Mouse (Mus musculus) neural tube, embryonic 14.5 days (tissue): Measurements from ENCODE around the gene Pitpnm2. TPM values are rescaled to one million over a fixed set of nuclear protein-coding genes. Genes with fewer than 3 reads are reported as not detected.

Experiments used
- ATAC-seq: fragments of 200-750 bp; cut with Nextera tagmentation; 2 replicates; pipeline ENCODE4 v1.8.0; 2017; ENCODE audit warnings: low read depth, mild to moderate bottlenecking, moderate TSS enrichment, moderate library complexity
- H3K27ac ChIP-seq: fragments of 300-500 bp; sonication (generic); 2 replicates; pipeline ENCODE4 v1.5.1; 2014; ENCODE audit warnings: low read depth, mild to moderate bottlenecking, control low read depth, low read length, moderate library complexity, mixed read lengths
- H3K27me3 ChIP-seq: fragments of 300-500 bp; sonication (generic); 2 replicates; pipeline ENCODE4 v1.6.1; 2014; ENCODE audit warnings: low read length; ENCODE audit not compliant: control insufficient read depth, insufficient read depth
- H3K36me3 ChIP-seq: fragments of 300-500 bp; sonication (generic); 2 replicates; pipeline ENCODE4 v1.6.1; 2014; ENCODE audit warnings: low read length, mixed read lengths; ENCODE audit not compliant: control insufficient read depth, insufficient read depth
- H3K4me1 ChIP-seq: fragments of 300-500 bp; sonication (generic); 2 replicates; pipeline ENCODE4 v1.6.1; 2014; ENCODE audit warnings: low read length; ENCODE audit not compliant: control insufficient read depth, insufficient read depth
- H3K4me2 ChIP-seq: fragments of 300-500 bp; sonication (generic); 2 replicates; pipeline ENCODE4 v1.6.1; 2014; ENCODE audit warnings: mild to moderate bottlenecking, low read depth, low read length, control low read depth
- H3K4me3 ChIP-seq: fragments of 300-500 bp; sonication (generic); 2 replicates; pipeline ENCODE4 v1.5.1; 2014; ENCODE audit warnings: low read depth, low read length, control low read depth, mixed read lengths
- H3K9ac ChIP-seq: fragments of 300-500 bp; sonication (generic); replicated peaks from 2 replicates; pipeline ENCODE4 v1.6.1; 2014; ENCODE audit warnings: low read depth, mild to moderate bottlenecking, control low read depth, low read length, mixed read lengths
- H3K9me3 ChIP-seq: fragments of 300-500 bp; sonication (generic); 2 replicates; pipeline ENCODE4 v1.6.1; 2016; ENCODE audit warnings: low read length; ENCODE audit not compliant: control insufficient read depth
- WGBS: fragments of 180-500 bp; shearing (Covaris S2); extraction: QIAGEN DNeasy Blood & Tissue Kit; methylation state at CpG from one replicate; pipeline ENCODE4 v1.1.7; 2014; 5-methylcytosine and 5-hydroxymethylcytosine counted together
- polyA plus RNA-seq: library from polyadenylated mRNA; unstranded; fragments of >200 nt; fragmentation: Nextera tagmentation; extraction: Ambion mirVana; gene quantifications from 2 replicates; pipeline ENCODE4 v1.2.1, GENCODE M21; 2014

Gene Pitpnm2
- polyA plus RNA-seq, 1 experiment from 2014 or later: 14.3 TPM

GRCm38 (mm10) chr5:124173012-124173985 lies 76.3 kb downstream of the Pitpnm2 start:
- Histone ChIP-seq H3K4me3 (no peak overlapping the region), H3K9ac (no peak overlapping the region), H3K27ac (no peak overlapping the region), H3K4me2 (no peak overlapping the region), H3K9me3 (no peaks in the 10 kb centered on the region), H3K4me1 (no peaks in the 10 kb centered on the region), H3K27me3 (no peaks in the 10 kb centered on the region), H3K36me3 (no peaks in the 10 kb centered on the region)
- ATAC-seq: no peak
- WGBS: 74% methylated on average over 15 of the region's 15 CpGs

DNA sequence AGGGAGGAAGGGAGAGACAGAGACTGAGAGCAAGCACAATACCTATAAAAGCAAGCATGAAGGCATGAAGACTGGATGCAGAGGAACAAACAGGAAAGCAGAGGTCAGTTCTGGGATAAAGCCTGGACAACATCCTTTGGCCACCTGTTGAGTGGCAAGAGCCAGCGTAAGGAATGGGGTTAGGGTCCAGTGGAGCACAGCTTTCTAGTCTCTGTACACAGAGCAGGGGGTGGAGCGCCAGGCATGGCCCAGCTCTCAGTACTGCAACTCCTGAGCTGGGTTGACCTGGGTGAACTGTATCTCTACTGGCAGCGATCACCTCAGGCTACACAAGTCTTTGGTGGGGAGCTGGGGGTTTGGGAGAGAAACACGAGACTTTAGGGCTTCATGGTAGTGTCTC lies 77.3 kb downstream of the Pitpnm2 start:
- no peaks in the 10 kb centered on the region for H3K27me3 ChIP-seq
- peaks cover 8% of the 10 kb centered on the region for H3K4me1 ChIP-seq
- no peaks in the 10 kb centered on the region for H3K9me3 ChIP-seq
- H3K36me3 ChIP-seq: no peaks in the 10 kb centered on the region
- no peak overlapping the region for H3K4me2 ChIP-seq
- H3K9ac ChIP-seq: no peak overlapping the region
- H3K4me3 ChIP-seq: no peak overlapping the region
- 93% methylated on average over 4 of the region's 4 CpGs for WGBS
- no peak for ATAC-seq
- H3K27ac ChIP-seq: no peak overlapping the region

- Histone ChIP-seq H3K27ac (no peak overlapping the region), H3K4me1 (peaks cover 13% of the 10 kb centered on the region), H3K4me3 (no peak overlapping the region), H3K27me3 (no peaks in the 10 kb centered on the region), H3K36me3 (no peaks in the 10 kb centered on the region), H3K9me3 (no peaks in the 10 kb centered on the region), H3K9ac (no peak overlapping the region), H3K4me2 (no peak overlapping the region)
- no peak for ATAC-seq
- 53% methylated on average over 9 of the region's 9 CpGs for WGBS
These were observed 77.8 kb downstream of the Pitpnm2 start for GRCm38 (mm10) chr5:124171781-124172180.

- 59% methylated on average over 3 of the region's 3 CpGs for WGBS
- H3K27ac ChIP-seq: no peak overlapping the region
- no peak for ATAC-seq
- H3K27me3 ChIP-seq: no peaks in the 10 kb centered on the region
- peaks cover 36% of the 10 kb centered on the region for H3K4me1 ChIP-seq
- H3K9me3 ChIP-seq: no peaks in the 10 kb centered on the region
- no peak overlapping the region for H3K9ac ChIP-seq
- no peaks in the 10 kb centered on the region for H3K36me3 ChIP-seq
- H3K4me2 ChIP-seq: no peak overlapping the region
- no peak overlapping the region for H3K4me3 ChIP-seq
These were observed 80.3 kb downstream of the Pitpnm2 start for GRCm38 (mm10) chr5:124169224-124169621.

- no peaks in the 10 kb centered on the region for H3K9me3 ChIP-seq
These were observed 80.9 kb downstream of the Pitpnm2 start for GRCm38 (mm10) chr5:124168428-124169223.

DNA sequence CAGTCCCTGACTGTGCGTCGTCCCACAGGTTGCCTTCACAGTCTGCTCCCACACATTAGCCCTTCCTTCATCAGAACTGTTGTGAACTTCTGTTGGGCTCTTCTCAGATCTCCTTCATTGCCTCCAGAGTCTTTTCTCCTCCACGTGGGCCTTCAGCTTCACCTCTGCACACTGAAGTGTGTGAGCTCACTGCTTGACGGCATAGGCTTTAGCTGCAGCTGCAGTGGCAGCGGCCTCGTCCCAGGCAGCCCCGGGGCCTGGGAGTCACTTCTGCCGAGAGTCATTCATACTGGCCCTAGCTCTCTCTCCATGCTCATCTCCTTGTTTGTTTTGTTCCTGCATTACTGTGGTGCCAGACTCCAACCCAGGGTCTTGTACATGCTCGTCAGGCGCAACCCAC lies 81.9 kb downstream of the Pitpnm2 start:
- Histone ChIP-seq H3K9ac (no peak overlapping the region), H3K27ac (no peak overlapping the region), H3K4me3 (no peak overlapping the region), H3K4me2 (no peak overlapping the region), H3K36me3 (no peaks in the 10 kb centered on the region), H3K4me1 (peaks cover 48% of the 10 kb centered on the region), H3K9me3 (no peaks in the 10 kb centered on the region), H3K27me3 (no peaks in the 10 kb centered on the region)
- no peak for ATAC-seq
- 37% methylated on average over 10 of the region's 10 CpGs for WGBS

More at GRCm38 (mm10) chr5:124168428-124169223, 80.9 kb downstream of the Pitpnm2 start:
- Histone ChIP-seq H3K4me3 (no peak overlapping the region), H3K27ac (no peak overlapping the region), H3K27me3 (no peaks in the 10 kb centered on the region), H3K36me3 (no peaks in the 10 kb centered on the region), H3K4me2 (no peak overlapping the region), H3K9ac (no peak overlapping the region), H3K4me1 (peaks cover 42% of the 10 kb centered on the region)
- WGBS: 87% methylated on average over 12 of the region's 12 CpGs
- ATAC-seq: no peak

DNA sequence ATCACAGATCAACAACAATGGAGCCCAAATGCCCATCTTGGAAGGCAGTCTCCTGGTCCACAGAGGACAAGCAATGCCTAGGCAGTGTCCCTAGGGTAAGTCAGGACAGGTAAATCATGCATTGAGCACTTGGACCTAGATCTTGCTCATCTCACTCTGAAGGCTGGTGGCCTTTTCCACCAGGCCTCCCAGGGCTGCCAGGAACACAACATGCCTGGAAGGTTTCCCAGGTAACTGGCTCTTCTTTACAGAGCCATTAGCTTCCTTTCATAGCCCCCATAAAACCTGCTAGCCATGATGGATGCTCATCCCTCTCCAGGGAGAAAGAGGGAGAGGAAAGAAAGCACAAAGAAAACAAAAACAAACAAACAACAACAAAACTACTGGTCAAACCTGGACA lies 82.8 kb downstream of the Pitpnm2 start:
- Histone ChIP-seq H3K27ac (peak overlapping the region; percentile 74), H3K4me2 (no peak overlapping the region), H3K4me1 (peaks cover 49% of the 10 kb centered on the region), H3K36me3 (no peaks in the 10 kb centered on the region), H3K4me3 (no peak overlapping the region), H3K9me3 (no peaks in the 10 kb centered on the region), H3K9ac (no peak overlapping the region), H3K27me3 (no peaks in the 10 kb centered on the region)
- ATAC-seq: peak; percentile 26; the same call in 1 of the 2 replicates

- 0 out of 2 replicates have a peak overlapping the region, but pooled peaks have one; percentile 2 for H3K4me2 ChIP-seq
- no peaks in the 10 kb centered on the region for H3K27me3 ChIP-seq
- H3K9me3 ChIP-seq: no peaks in the 10 kb centered on the region
- H3K4me1 ChIP-seq: peaks cover 51% of the 10 kb centered on the region
- H3K4me3 ChIP-seq: no peak overlapping the region
- peak overlapping the region; percentile 74 for H3K27ac ChIP-seq
- H3K36me3 ChIP-seq: no peaks in the 10 kb centered on the region
- 0 out of 2 replicates have a peak overlapping the region, but pooled peaks have one; percentile 12 for H3K9ac ChIP-seq
- WGBS: 25% methylated on average over 15 of the region's 15 CpGs
- peak; percentile 48; the same call in 1 of the 2 replicates for ATAC-seq
These were observed 83.7 kb downstream of the Pitpnm2 start for GRCm38 (mm10) chr5:124165622-124166570.
